Comparison of ENCODE assay signal across 12 mouse cellular contexts in genomic region chr19:10171846-10172245, GRCm38 (mm10). TPM values are rescaled to one million over a fixed set of nuclear protein-coding genes. Genes with fewer than 3 reads are reported as not detected.
A peak's percentile ranks its signal among the peaks of the same experiment; 100 is the strongest.
DNase-seq lines count a peak whose midpoint lies in the region; ATAC-seq and TF ChIP-seq lines count a peak whose summit lies in the region.
"Had no signal": no experiment of that assay in that cellular context is flagged by ENCODE, and none has a peak within 500 bp of the region (broad histone marks: within the 10 kb centered on the region; RNA-seq: fewer than 3 reads in every experiment).

No protein-coding gene starts in this region.

- peak overlapping the region; percentile 51; the same call in 1 of the 2 replicates for H3K27ac ChIP-seq in layer of hippocampus, adult 2 months
- H3K27ac ChIP-seq: embryonic facial prominence, embryonic 10.5 days; kidney, embryonic 15.5 days had no signal

- DNase-seq in left cerebral cortex, adult 18-20 months (ENCODE audit: low spot score in 2 of 2) = peak; percentile 40 to 57
- no peak for DNase-seq in left cerebral cortex, adult 11 months (ENCODE audit: low spot score)
- DNase-seq in MEL-GATA-1-ER (ENCODE audit: extremely low read depth, low read depth) = peak; percentile 33
- peak in 1 of 2 experiments; percentile 66 for DNase-seq in layer of hippocampus, adult 2 months (ENCODE audit: low spot score in 2 of 2)
- no peak for DNase-seq in lung, postnatal 10 days
- DNase-seq in gastrocnemius, adult 8-10 months (ENCODE audit: low spot score in 2 of 2) = no peak
- DNase-seq: adrenal gland, postnatal 36 days; cerebellum, adult 11-12 months; lung, adult 18-20 months had no signal

- peak; percentile 39; the same call in 1 of the 2 replicates for ATAC-seq in megakaryocyte, adult 5-6 weeks (ENCODE audit: poor library complexity, severe bottlenecking)

- H3K4me3 ChIP-seq in layer of hippocampus, adult 2 months = no peak overlapping the region
- H3K4me3 ChIP-seq: embryonic facial prominence, embryonic 10.5 days; kidney, embryonic 15.5 days had no signal

- TF ChIP-seq CTCF in layer of hippocampus, adult 2 months (conservative IDR thresholded peaks at IDR 0.05) = no peak

RNA-seq across cellular contexts. Expression of gene Fads1, which starts 10.8 kb away (rescaled TPM):
- total RNA-seq in left cerebral cortex, adult 18-20 months (2021) = 100 to 1,000 TPM; 171 to 184 TPM
- 100 to 1,000 TPM; 191 to 198 TPM for total RNA-seq in layer of hippocampus, adult 2 months (2021)
- 12.3 and 12.6 TPM in 2 replicates for total RNA-seq in megakaryocyte, adult 5-6 weeks (2015)
- total RNA-seq in megakaryocyte, adult 5-6 weeks (2017) = 5.3 and 9.6 TPM in 2 replicates
- 1 to 10 TPM; 2.5 to 6.0 (median 4.2) TPM for total RNA-seq in gastrocnemius, adult 8-10 months (2022)

RNA-seq across cellular contexts. Expression of gene Tmem258, which starts 32.0 kb away (rescaled TPM):
- total RNA-seq in left cerebral cortex, adult 18-20 months (2021) = 10 to 100 TPM; 68.6 to 71.2 TPM
- 10 to 100 TPM; 74.0 to 79.7 TPM for total RNA-seq in layer of hippocampus, adult 2 months (2021)
- total RNA-seq in megakaryocyte, adult 5-6 weeks (2015) = 182 and 197 TPM in 2 replicates
- 163 and 204 TPM in 2 replicates for total RNA-seq in megakaryocyte, adult 5-6 weeks (2017)
- total RNA-seq in gastrocnemius, adult 8-10 months (2022) = 10 to 100 TPM; 74.3 to 86.5 (median 83.2) TPM

RNA-seq across cellular contexts. Expression of gene Fen1, which starts 32.1 kb away (rescaled TPM):
- 10 to 100 TPM; 12.1 to 14.1 TPM for total RNA-seq in left cerebral cortex, adult 18-20 months (2021)
- 10 to 100 TPM in 1 of 2 experiments, 1 to 10 TPM in 1; 9.6 to 12.2 TPM for total RNA-seq in layer of hippocampus, adult 2 months (2021)
- 30.7 and 33.9 TPM in 2 replicates for total RNA-seq in megakaryocyte, adult 5-6 weeks (2015)
- 60.5 and 62.9 TPM in 2 replicates for total RNA-seq in megakaryocyte, adult 5-6 weeks (2017)
- total RNA-seq in gastrocnemius, adult 8-10 months (2022) = 1 to 10 TPM; 4.2 to 5.4 (median 4.7) TPM

Comparison
In these comparisons a context has a peak if more than half of its experiments do, and no peak if none do; other contexts are left out.
1. DNase-seq: peak in left cerebral cortex, adult 18-20 months (2 of 2) and MEL-GATA-1-ER (single experiment); none in left cerebral cortex, adult 11 months (single experiment), lung, postnatal 10 days (single experiment) and gastrocnemius, adult 8-10 months (0 of 2).
2. RNA of gene Fads1, which starts 10.8 kb away (total RNA-seq): 191 to 198 TPM in layer of hippocampus, adult 2 months and 171 to 184 TPM in left cerebral cortex, adult 18-20 months; 5.3 to 12.6 TPM in megakaryocyte, adult 5-6 weeks and 2.5 to 6.0 TPM in gastrocnemius, adult 8-10 months; every median in the first group is over 10 times any median in the second.